ENCODE assay signal across 8 mouse cellular contexts in genomic region chr17:36023710-36024654, GRCm38 (mm10). TPM values are rescaled to one million over a fixed set of nuclear protein-coding genes. Genes with fewer than 3 reads are reported as not detected.
DNase-seq lines count a peak whose midpoint lies in the region; ATAC-seq and TF ChIP-seq lines count a peak whose summit lies in the region.

No protein-coding gene starts in this region.

- intact Hi-C loops in left cerebral cortex, postnatal 36 days (cut with DNase I): no loop called here

- WGBS in hindbrain, postnatal 0 days: 61% methylated on average over 9 of the region's 9 CpGs
- 69% methylated on average over 9 of the region's 9 CpGs for WGBS in hindbrain, embryonic 16.5 days
- 53% methylated on average over 9 of the region's 9 CpGs for WGBS in liver, postnatal 0 days (ENCODE audit: insufficient replicate concordance)
- WGBS in forebrain, embryonic 14.5 days: 60% methylated on average over 9 of the region's 9 CpGs
- 68% methylated on average over 9 of the region's 9 CpGs for WGBS in forebrain, embryonic 12.5 days

- TF ChIP-seq CTCF in hindbrain, postnatal 0 days (IDR thresholded peaks at IDR 0.05; ENCODE audit: low read depth): no peak
- no peak for TF ChIP-seq CTCF in liver, postnatal 0 days (IDR thresholded peaks at IDR 0.05; ENCODE audit: low read depth)

- no peak overlapping the region for H3K4me3 ChIP-seq in hindbrain, postnatal 0 days (ENCODE audit: low read length)
- H3K4me3 ChIP-seq in hindbrain, embryonic 16.5 days (ENCODE audit: low read length): no peak overlapping the region
- peak overlapping the region; percentile 14; the same call in 1 of the 2 replicates for H3K4me3 ChIP-seq in liver, postnatal 0 days (ENCODE audit: low read depth, low read length)
- no peak overlapping the region for H3K4me3 ChIP-seq in forebrain, embryonic 14.5 days (ENCODE audit: low read depth, low read length)
- H3K4me3 ChIP-seq in forebrain, embryonic 12.5 days (replicated peaks): no peak overlapping the region

- peak; percentile 65; the same call in 1 of the 2 replicates for TF ChIP-seq EP300 in liver, postnatal 0 days (IDR thresholded peaks at IDR 0.05; ENCODE audit: low read depth)

- H3K9me3 ChIP-seq in hindbrain, postnatal 0 days (ENCODE audit: low read length): no peaks in the 10 kb centered on the region
- H3K9me3 ChIP-seq in hindbrain, embryonic 16.5 days (ENCODE audit: control insufficient read depth, low read length): no peaks in the 10 kb centered on the region
- H3K9me3 ChIP-seq in liver, postnatal 0 days (ENCODE audit: low read length): no peaks in the 10 kb centered on the region
- no peaks in the 10 kb centered on the region for H3K9me3 ChIP-seq in forebrain, embryonic 14.5 days (replicated peaks; ENCODE audit: control insufficient read depth, low read length)
- H3K9me3 ChIP-seq in forebrain, embryonic 12.5 days: no peaks in the 10 kb centered on the region

- H3K4me2 ChIP-seq in hindbrain, postnatal 0 days (ENCODE audit: low read depth, low read length): no peak overlapping the region
- no peak overlapping the region for H3K4me2 ChIP-seq in hindbrain, embryonic 16.5 days (ENCODE audit: low read length)
- peak overlapping the region; percentile 52 for H3K4me2 ChIP-seq in liver, postnatal 0 days (ENCODE audit: low read depth, low read length)
- H3K4me2 ChIP-seq in forebrain, embryonic 14.5 days (ENCODE audit: low read length): no peak overlapping the region
- H3K4me2 ChIP-seq in forebrain, embryonic 12.5 days: no peak overlapping the region

- H3K4me1 ChIP-seq in hindbrain, postnatal 0 days (ENCODE audit: insufficient read depth, low read length): no peaks in the 10 kb centered on the region
- no peaks in the 10 kb centered on the region for H3K4me1 ChIP-seq in hindbrain, embryonic 16.5 days (ENCODE audit: control insufficient read depth, insufficient read depth, low read depth, low read length)
- peaks cover 34% of the 10 kb centered on the region for H3K4me1 ChIP-seq in liver, postnatal 0 days (ENCODE audit: insufficient read depth)
- H3K4me1 ChIP-seq in forebrain, embryonic 14.5 days (ENCODE audit: control insufficient read depth, insufficient read depth, low read length): no peaks in the 10 kb centered on the region
- H3K4me1 ChIP-seq in forebrain, embryonic 12.5 days: 0 out of 2 replicates have a peak, but pooled peaks cover 6% of the 10 kb centered on the region

- no peak for ATAC-seq in hindbrain, postnatal 0 days
- ATAC-seq in hindbrain, embryonic 16.5 days: no peak
- ATAC-seq in liver, postnatal 0 days: peak; percentile 45
- no peak for ATAC-seq in forebrain, embryonic 14.5 days
- no peak for ATAC-seq in forebrain, embryonic 12.5 days (ENCODE audit: low FRiP score)

- no peaks in the 10 kb centered on the region for H3K36me3 ChIP-seq in hindbrain, postnatal 0 days (ENCODE audit: insufficient read depth, low read length)
- H3K36me3 ChIP-seq in hindbrain, embryonic 16.5 days (ENCODE audit: control insufficient read depth, insufficient read depth, low read length): no peaks in the 10 kb centered on the region
- H3K36me3 ChIP-seq in liver, postnatal 0 days (replicated peaks; ENCODE audit: insufficient read depth, low read length): no peaks in the 10 kb centered on the region
- no peaks in the 10 kb centered on the region for H3K36me3 ChIP-seq in forebrain, embryonic 14.5 days (ENCODE audit: control insufficient read depth, insufficient read depth, low read length)
- H3K36me3 ChIP-seq in forebrain, embryonic 12.5 days (replicated peaks): no peaks in the 10 kb centered on the region

- H3K27ac ChIP-seq in hindbrain, postnatal 0 days: peak overlapping the region; percentile 17; the same call in 1 of the 2 replicates
- no peak overlapping the region for H3K27ac ChIP-seq in hindbrain, embryonic 16.5 days (ENCODE audit: low read depth, low read length)
- peak overlapping the region; percentile 82 for H3K27ac ChIP-seq in liver, postnatal 0 days (ENCODE audit: low read depth)
- H3K27ac ChIP-seq in forebrain, embryonic 14.5 days (ENCODE audit: low read depth, low read length): no peak overlapping the region
- no peak overlapping the region for H3K27ac ChIP-seq in forebrain, embryonic 12.5 days

- DNase-seq in hindbrain, postnatal 0 days (ENCODE audit: low spot score): no peak
- peak; percentile 36 for DNase-seq in T-cell, adult 2 months (ENCODE audit: low spot score)
- peak; percentile 16 for DNase-seq in heart, postnatal 4 days
- peak; percentile 57 for DNase-seq in liver, postnatal 0 days
- no peak for DNase-seq in forebrain, embryonic 14.5 days (ENCODE audit: low spot score)
- no peak for DNase-seq in left cerebral cortex, postnatal 36 days (ENCODE audit: low spot score in 2 of 2)

- H3K9ac ChIP-seq in hindbrain, postnatal 0 days (replicated peaks; ENCODE audit: low read length): no peak overlapping the region
- H3K9ac ChIP-seq in hindbrain, embryonic 16.5 days (ENCODE audit: low read depth, low read length): no peak overlapping the region
- peak overlapping the region; percentile 50; the same call in 1 of the 2 replicates for H3K9ac ChIP-seq in liver, postnatal 0 days (replicated peaks)
- H3K9ac ChIP-seq in forebrain, embryonic 14.5 days (ENCODE audit: low read length): no peak overlapping the region
- H3K9ac ChIP-seq in forebrain, embryonic 12.5 days: no peak overlapping the region

- H3K27me3 ChIP-seq in hindbrain, postnatal 0 days (ENCODE audit: insufficient read depth, low read length): no peaks in the 10 kb centered on the region
- H3K27me3 ChIP-seq in hindbrain, embryonic 16.5 days (replicated peaks; ENCODE audit: control insufficient read depth, insufficient read depth, low read length): no peaks in the 10 kb centered on the region
- no peaks in the 10 kb centered on the region for H3K27me3 ChIP-seq in liver, postnatal 0 days (ENCODE audit: insufficient read depth, low read length)
- no peaks in the 10 kb centered on the region for H3K27me3 ChIP-seq in forebrain, embryonic 14.5 days (replicated peaks; ENCODE audit: control insufficient read depth, insufficient read depth, low read length)
- H3K27me3 ChIP-seq in forebrain, embryonic 12.5 days: no peaks in the 10 kb centered on the region

RNA-seq across cellular contexts. Expression of gene H2-T24, which starts 3.6 kb away (rescaled TPM):
- total RNA-seq in hindbrain, postnatal 0 days (2014; rRNA removed): 0.10 and 0.11 TPM in 2 replicates
- polyA plus RNA-seq in hindbrain, postnatal 0 days (2015; fragmentation: Nextera tagmentation; extraction: Ambion mirVana): 7.1 and 7.7 TPM in 2 replicates
- polyA plus RNA-seq in hindbrain, embryonic 16.5 days (2015; fragmentation: Nextera tagmentation; extraction: Ambion mirVana): 9.6 and 10.3 TPM in 2 replicates
- total RNA-seq in heart, postnatal 4 days (2021): 1 to 10 TPM; 1.1 to 1.6 TPM
- 4.6 and 5.4 TPM in 2 replicates for polyA plus RNA-seq in liver, postnatal 0 days (2015; fragmentation: Nextera tagmentation; extraction: Ambion mirVana)
- polyA plus RNA-seq in forebrain, embryonic 14.5 days (2014; fragmentation: Nextera tagmentation; extraction: Ambion mirVana): 2.3 and 4.8 TPM in 2 replicates
- 4.6 and 5.3 TPM in 2 replicates for polyA plus RNA-seq in forebrain, embryonic 12.5 days (2016; fragmentation: Nextera tagmentation; extraction: Ambion mirVana)
- 1 to 10 TPM; 1.1 to 2.2 TPM for total RNA-seq in left cerebral cortex, postnatal 36 days (2021)

RNA-seq across cellular contexts. Expression of gene H2-T23, which starts 8.7 kb away (rescaled TPM):
- 6.6 and 7.3 TPM in 2 replicates for total RNA-seq in hindbrain, postnatal 0 days (2014; rRNA removed)
- polyA plus RNA-seq in hindbrain, postnatal 0 days (2015; fragmentation: Nextera tagmentation; extraction: Ambion mirVana): 8.8 and 9.4 TPM in 2 replicates
- 5.0 and 5.1 TPM in 2 replicates for polyA plus RNA-seq in hindbrain, embryonic 16.5 days (2015; fragmentation: Nextera tagmentation; extraction: Ambion mirVana)
- 1 to 10 TPM; 7.7 to 9.5 TPM for total RNA-seq in heart, postnatal 4 days (2021)
- 113 and 120 TPM in 2 replicates for polyA plus RNA-seq in liver, postnatal 0 days (2015; fragmentation: Nextera tagmentation; extraction: Ambion mirVana)
- polyA plus RNA-seq in forebrain, embryonic 14.5 days (2014; fragmentation: Nextera tagmentation; extraction: Ambion mirVana): 4.5 and 5.6 TPM in 2 replicates
- polyA plus RNA-seq in forebrain, embryonic 12.5 days (2016; fragmentation: Nextera tagmentation; extraction: Ambion mirVana): 4.8 and 5.5 TPM in 2 replicates
- total RNA-seq in left cerebral cortex, postnatal 36 days (2021): 10 to 100 TPM; 12.6 to 15.1 TPM

RNA-seq across cellular contexts. Expression of gene H2-T22, which starts 18.6 kb away (rescaled TPM):
- 10.0 and 15.4 TPM in 2 replicates for total RNA-seq in hindbrain, postnatal 0 days (2014; rRNA removed)
- polyA plus RNA-seq in hindbrain, postnatal 0 days (2015; fragmentation: Nextera tagmentation; extraction: Ambion mirVana): 9.1 and 11.8 TPM in 2 replicates
- polyA plus RNA-seq in hindbrain, embryonic 16.5 days (2015; fragmentation: Nextera tagmentation; extraction: Ambion mirVana): 8.2 and 9.2 TPM in 2 replicates
- total RNA-seq in heart, postnatal 4 days (2021): 1 to 10 TPM; 7.9 to 9.3 TPM
- polyA plus RNA-seq in liver, postnatal 0 days (2015; fragmentation: Nextera tagmentation; extraction: Ambion mirVana): 16.2 and 17.1 TPM in 2 replicates
- polyA plus RNA-seq in forebrain, embryonic 14.5 days (2014; fragmentation: Nextera tagmentation; extraction: Ambion mirVana): 6.2 and 7.1 TPM in 2 replicates
- polyA plus RNA-seq in forebrain, embryonic 12.5 days (2016; fragmentation: Nextera tagmentation; extraction: Ambion mirVana): 5.2 and 5.4 TPM in 2 replicates
- total RNA-seq in left cerebral cortex, postnatal 36 days (2021): 10 to 100 TPM; 11.0 to 12.2 TPM

RNA-seq across cellular contexts. Expression of gene Gm6034, which starts 18.8 kb away (rescaled TPM):
- total RNA-seq in hindbrain, postnatal 0 days (2014; rRNA removed): not detected in 2 replicates
- polyA plus RNA-seq in hindbrain, postnatal 0 days (2015; fragmentation: Nextera tagmentation; extraction: Ambion mirVana): not detected in 2 replicates
- not detected in 2 replicates for polyA plus RNA-seq in hindbrain, embryonic 16.5 days (2015; fragmentation: Nextera tagmentation; extraction: Ambion mirVana)
- total RNA-seq in heart, postnatal 4 days (2021): not detected
- polyA plus RNA-seq in liver, postnatal 0 days (2015; fragmentation: Nextera tagmentation; extraction: Ambion mirVana): not detected in 2 replicates
- not detected in 2 replicates for polyA plus RNA-seq in forebrain, embryonic 14.5 days (2014; fragmentation: Nextera tagmentation; extraction: Ambion mirVana)
- not detected in 2 replicates for polyA plus RNA-seq in forebrain, embryonic 12.5 days (2016; fragmentation: Nextera tagmentation; extraction: Ambion mirVana)
- under 1 TPM in 1 of 2 experiments, not detected in 1; 0.27 TPM for total RNA-seq in left cerebral cortex, postnatal 36 days (2021)

RNA-seq across cellular contexts. Expression of gene Gm11127, which starts 34.2 kb away (rescaled TPM):
- not detected in 2 replicates for total RNA-seq in hindbrain, postnatal 0 days (2014; rRNA removed)
- not detected in 2 replicates for polyA plus RNA-seq in hindbrain, postnatal 0 days (2015; fragmentation: Nextera tagmentation; extraction: Ambion mirVana)
- not detected in 2 replicates for polyA plus RNA-seq in hindbrain, embryonic 16.5 days (2015; fragmentation: Nextera tagmentation; extraction: Ambion mirVana)
- 1 to 10 TPM in 1 of 2 experiments, under 1 TPM in 1; 0.98 to 1.1 TPM for total RNA-seq in heart, postnatal 4 days (2021)
- 0.12 TPM in 1 of 2 replicates, not detected in the other for polyA plus RNA-seq in liver, postnatal 0 days (2015; fragmentation: Nextera tagmentation; extraction: Ambion mirVana)
- polyA plus RNA-seq in forebrain, embryonic 14.5 days (2014; fragmentation: Nextera tagmentation; extraction: Ambion mirVana): not detected in 2 replicates
- polyA plus RNA-seq in forebrain, embryonic 12.5 days (2016; fragmentation: Nextera tagmentation; extraction: Ambion mirVana): not detected in 2 replicates
- total RNA-seq in left cerebral cortex, postnatal 36 days (2021): 1 to 10 TPM in 1 of 2 experiments, under 1 TPM in 1; 0.59 to 1.9 TPM

Comparison
In these comparisons a context has a peak if more than half of its experiments do, and no peak if none do; other contexts are left out.
1. H3K27ac ChIP-seq: peak in hindbrain, postnatal 0 days (single experiment) and liver, postnatal 0 days (single experiment); none in hindbrain, embryonic 16.5 days (single experiment), forebrain, embryonic 14.5 days (single experiment) and forebrain, embryonic 12.5 days (single experiment).
2. DNase-seq: peak in T-cell, adult 2 months (single experiment), heart, postnatal 4 days (single experiment) and liver, postnatal 0 days (single experiment); none in hindbrain, postnatal 0 days (single experiment), forebrain, embryonic 14.5 days (single experiment) and left cerebral cortex, postnatal 36 days (0 of 2).
3. RNA of gene H2-T23, which starts 8.7 kb away (polyA plus RNA-seq): 113 to 120 TPM in liver, postnatal 0 days; 8.8 to 9.4 TPM in hindbrain, postnatal 0 days, 4.5 to 5.6 TPM in forebrain, embryonic 14.5 days, 4.8 to 5.5 TPM in forebrain, embryonic 12.5 days and 5.0 to 5.1 TPM in hindbrain, embryonic 16.5 days; every median in the first group is over 10 times any median in the second.